Mouse (Mus musculus) testis, adult 2 months (tissue): ENCODE measurements around the gene Vmn1r139. TPM values are rescaled to one million over a fixed set of nuclear protein-coding genes. Genes with fewer than 3 reads are reported as not detected.
"Not testable (repeated sequence)": the region's sequence is repeated elsewhere in the genome, so short reads cannot be mapped to it uniquely, and the experiment has no call there.

ENCODE experiments used
- H3K27ac ChIP-seq: fragments of 200-500 bp; 2 replicates; pipeline ENCODE4 v1.5.1; 2012; ENCODE audit warnings: low read depth, low read length; ENCODE audit not compliant: control insufficient read depth, insufficient read depth
- H3K27me3 ChIP-seq: fragments of 200-500 bp; 2 replicates; pipeline ENCODE4 v1.6.1; 2012; ENCODE audit warnings: mild to moderate bottlenecking, low read length, moderate library complexity; ENCODE audit not compliant: control insufficient read depth, insufficient read depth
- H3K36me3 ChIP-seq: fragments of 200-500 bp; 2 replicates; pipeline ENCODE4 v1.6.1; 2012; ENCODE audit warnings: mild to moderate bottlenecking, low read length; ENCODE audit not compliant: control insufficient read depth, insufficient read depth
- H3K4me1 ChIP-seq: fragments of 200-500 bp; 2 replicates; pipeline ENCODE4 v1.6.1; 2012; ENCODE audit warnings: low read length; ENCODE audit not compliant: control insufficient read depth, insufficient read depth
- H3K4me3 ChIP-seq: fragments of 200-500 bp; 2 replicates; pipeline ENCODE4 v1.5.1; 2012; ENCODE audit warnings: low read depth, mild to moderate bottlenecking, low read length, moderate library complexity, mixed read lengths; ENCODE audit not compliant: control insufficient read depth
- polyA plus RNA-seq: library from polyadenylated mRNA; depleted of rRNA; stranded (reverse); fragments of >200 nt; gene quantifications from 2 replicates; pipeline ENCODE4 v1.2.3, GENCODE M21; 2012; rRNA removed

Vmn1r139 gene
- not detected in 2 replicates for polyA plus RNA-seq

DNA sequence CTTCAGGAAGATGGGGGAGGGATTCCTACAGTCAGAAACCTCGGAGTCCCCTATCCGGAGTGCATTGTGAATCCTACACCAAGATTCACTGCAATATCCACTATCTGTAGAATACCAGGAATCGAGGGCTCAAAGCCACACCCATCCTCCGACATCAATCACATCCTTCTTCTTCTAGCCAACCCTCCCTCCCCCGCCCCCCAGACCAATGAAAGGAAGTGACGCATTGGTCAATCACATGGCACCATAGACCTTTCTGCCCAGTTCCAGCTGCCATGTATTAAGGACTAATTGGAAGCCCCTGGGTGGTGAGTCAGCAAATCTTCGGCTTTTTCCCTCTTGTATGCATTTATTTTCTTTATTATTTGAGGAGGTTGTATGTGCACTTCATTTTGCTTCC, at the start of gene Vmn1r139:
Gene Vmn1r139 (plus strand): TSS at position 301 of the 400 bp plus-strand sequence.
- H3K27me3 ChIP-seq, H3K27ac ChIP-seq, H3K4me1 ChIP-seq, H3K4me3 ChIP-seq, H3K36me3 ChIP-seq: not testable (repeated sequence)

DNA sequence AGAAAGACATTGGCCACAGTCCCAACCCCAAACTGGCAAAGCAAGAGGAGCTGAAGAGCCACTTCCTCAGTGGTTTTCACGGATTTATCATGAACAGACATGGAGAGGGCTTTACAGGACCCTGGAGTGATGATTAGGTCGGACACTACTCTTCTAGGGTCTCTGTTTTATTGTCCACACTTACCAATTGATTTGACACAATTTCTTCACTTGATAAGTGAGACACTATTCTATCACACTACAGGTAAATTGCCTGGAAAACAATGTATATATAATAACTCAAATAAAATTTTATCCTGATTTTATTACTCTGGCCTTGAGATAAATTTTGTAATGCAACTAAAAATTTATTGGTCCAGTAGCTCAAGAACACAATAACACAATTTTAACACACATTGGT, 40.1 kb upstream of the Vmn1r139 start, which contains the start of gene Vmn1r138:
Gene Vmn1r138 (minus strand): TSS at position 101 of the 400 bp plus-strand sequence.
- H3K4me1 ChIP-seq = not testable (repeated sequence)

GRCm38 (mm10) chr7:22056205-22056604, 12.7 kb upstream of the Vmn1r139 start, which contains the start of gene Gm6176:
Gm6176 (minus strand) TSS chr7:22056305.
- not testable (repeated sequence) for H3K27ac ChIP-seq, H3K4me1 ChIP-seq, H3K36me3 ChIP-seq, H3K27me3 ChIP-seq, H3K4me3 ChIP-seq

More for the DNA sequence above, 40.1 kb upstream of the Vmn1r139 start, which contains the start of gene Vmn1r138:
- not testable (repeated sequence) for H3K36me3 ChIP-seq, H3K27me3 ChIP-seq, H3K4me3 ChIP-seq, H3K27ac ChIP-seq

DNA sequence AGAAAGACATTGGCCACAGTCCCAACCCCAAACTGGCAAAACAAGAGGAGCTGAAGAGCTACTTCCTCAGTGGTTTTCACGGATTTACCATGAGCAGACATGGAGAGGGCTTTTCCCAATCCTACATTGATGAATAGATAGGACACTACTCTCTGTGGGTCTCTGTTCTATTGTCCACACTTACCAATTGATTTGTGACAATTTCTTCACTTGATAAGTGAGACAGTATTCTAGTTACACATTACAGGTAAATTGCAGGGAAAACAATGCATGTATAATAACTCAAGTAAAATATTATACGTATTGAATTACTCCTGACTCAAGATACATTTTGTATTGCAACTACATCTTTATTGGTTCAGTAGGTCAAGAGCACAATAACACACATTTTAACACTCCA, 49.3 kb downstream of the Vmn1r139 start, which contains the start of gene Gm16451:
Gene Gm16451 (minus strand): TSS at position 101 of the 400 bp plus-strand sequence.
- H3K27ac ChIP-seq, H3K36me3 ChIP-seq, H3K27me3 ChIP-seq, H3K4me1 ChIP-seq, H3K4me3 ChIP-seq: not testable (repeated sequence)

DNA sequence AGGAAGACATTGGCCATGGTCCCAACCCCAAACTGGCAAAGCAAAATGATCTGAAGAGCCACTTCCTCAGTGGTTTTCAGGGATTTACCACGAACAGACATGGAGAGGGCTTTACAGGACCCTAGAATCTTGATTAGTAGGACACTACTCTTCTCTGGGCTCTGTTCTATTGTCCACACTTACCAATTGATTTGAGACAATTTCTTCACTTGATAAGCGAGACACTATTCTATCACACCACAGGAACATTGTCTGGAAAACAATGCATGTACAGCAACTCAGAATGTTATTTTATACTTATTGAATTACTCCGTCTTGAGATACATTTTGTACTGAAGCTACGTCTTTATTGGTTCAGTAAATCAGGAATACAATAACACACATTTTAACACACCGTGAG, 65.8 kb downstream of the Vmn1r139 start, which contains the start of gene Gm10666:
Gene Gm10666 (minus strand): TSS at position 101 of the 400 bp plus-strand sequence.
- H3K36me3 ChIP-seq, H3K4me3 ChIP-seq, H3K4me1 ChIP-seq, H3K27ac ChIP-seq, H3K27me3 ChIP-seq: not testable (repeated sequence)

Other genes starting within 250 kb of the Vmn1r139 start
- gene Vmn1r135, start 236.7 kb upstream of the Vmn1r139 start, polyA plus RNA-seq = not detected in 2 replicates
- not detected in 2 replicates for gene Gm5725, start 224.8 kb upstream of the Vmn1r139 start, polyA plus RNA-seq
- gene Gm5891, start 147.8 kb upstream of the Vmn1r139 start, polyA plus RNA-seq = not detected in 2 replicates
- not detected in 2 replicates for gene Vmn1r137, start 74.5 kb upstream of the Vmn1r139 start, polyA plus RNA-seq
- gene Vmn1r138, start 40.2 kb upstream of the Vmn1r139 start, polyA plus RNA-seq = not detected in 2 replicates
- gene Gm6176, start 12.8 kb upstream of the Vmn1r139 start, polyA plus RNA-seq = not detected in 2 replicates
- not detected in 2 replicates for gene Gm16451, start 49.2 kb downstream of the Vmn1r139 start, polyA plus RNA-seq
- gene Gm10666, start 65.7 kb downstream of the Vmn1r139 start, polyA plus RNA-seq = not detected in 2 replicates
- gene Vmn1r142, start 95.0 kb downstream of the Vmn1r139 start, polyA plus RNA-seq = not detected in 2 replicates
- gene Vmn1r143, start 120.3 kb downstream of the Vmn1r139 start, polyA plus RNA-seq = not detected in 2 replicates
- gene Gm8653, start 132.2 kb downstream of the Vmn1r139 start, polyA plus RNA-seq = not detected in 2 replicates
- not detected in 2 replicates for gene Gm8453, start 160.4 kb downstream of the Vmn1r139 start, polyA plus RNA-seq